Mouse (Mus musculus) kidney, embryonic 16.5 days (tissue): ENCODE data around the gene Wdr35. TPM values are rescaled to one million over a fixed set of nuclear protein-coding genes. Genes with fewer than 3 reads are reported as not detected.
"Not testable (repeated sequence)": the region's sequence is repeated elsewhere in the genome, so short reads cannot be mapped to it uniquely, and the experiment has no call there.

ENCODE experiments used
- ATAC-seq: fragments of 200-750 bp; cut with Nextera tagmentation; 2 replicates; pipeline ENCODE4 v1.8.0; 2017; ENCODE audit warnings: moderate TSS enrichment; ENCODE audit not compliant: low FRiP score, low TSS enrichment
- H3K27ac ChIP-seq: fragments of 300-500 bp; sonication (generic); 2 replicates; pipeline ENCODE4 v1.5.1; 2014; ENCODE audit warnings: low read length
- H3K27me3 ChIP-seq: fragments of 300-500 bp; sonication (generic); 2 replicates; pipeline ENCODE4 v1.6.1; 2014; ENCODE audit warnings: low read length, control low read depth, mixed read lengths; ENCODE audit not compliant: insufficient read depth
- H3K36me3 ChIP-seq: fragments of 300-500 bp; sonication (generic); 2 replicates; pipeline ENCODE4 v1.6.1; 2014; ENCODE audit warnings: low read length, control low read depth, mixed read lengths; ENCODE audit not compliant: insufficient read depth
- H3K4me1 ChIP-seq: fragments of 300-500 bp; sonication (generic); 2 replicates; pipeline ENCODE4 v1.6.1; 2014; ENCODE audit warnings: low read length, control low read depth, mixed read lengths; ENCODE audit not compliant: insufficient read depth
- H3K4me2 ChIP-seq: fragments of 300-500 bp; sonication (generic); replicated peaks from 2 replicates; pipeline ENCODE4 v1.6.1; 2014; ENCODE audit warnings: low read depth, low read length
- H3K4me3 ChIP-seq: fragments of 300-500 bp; sonication (generic); 2 replicates; pipeline ENCODE4 v1.5.1; 2014; ENCODE audit warnings: mild to moderate bottlenecking, low read length
- H3K9ac ChIP-seq: fragments of 300-500 bp; sonication (generic); replicated peaks from 2 replicates; pipeline ENCODE4 v1.6.1; 2014; ENCODE audit warnings: low read length
- H3K9me3 ChIP-seq: fragments of 300-500 bp; sonication (generic); 2 replicates; pipeline ENCODE4 v1.6.1; 2016; ENCODE audit warnings: low read length, control low read depth
- WGBS: fragments of 180-500 bp; shearing (Covaris S2); extraction: QIAGEN DNeasy Blood & Tissue Kit; methylation state at CpG from one replicate; pipeline ENCODE4 v1.1.7; 2014; 5-methylcytosine and 5-hydroxymethylcytosine counted together
- polyA plus RNA-seq: library from polyadenylated mRNA; unstranded; fragments of >200 nt; fragmentation: Nextera tagmentation; extraction: Ambion mirVana; gene quantifications from 2 replicates; pipeline ENCODE4 v1.2.1, GENCODE M21; 2015

Gene Wdr35
- polyA plus RNA-seq, 1 experiment from 2014 or later: 21.0 TPM

- no peaks in the 10 kb centered on the region for H3K9me3 ChIP-seq
- ATAC-seq: no peak
- H3K27ac ChIP-seq: no peak overlapping the region
- no peaks in the 10 kb centered on the region for H3K27me3 ChIP-seq
- H3K4me2 ChIP-seq: no peak overlapping the region
- H3K36me3 ChIP-seq: no peaks in the 10 kb centered on the region
- 91% methylated on average over 13 of the region's 13 CpGs for WGBS
- H3K9ac ChIP-seq: no peak overlapping the region
- no peaks in the 10 kb centered on the region for H3K4me1 ChIP-seq
- H3K4me3 ChIP-seq: no peak overlapping the region
Measured at GRCm38 (mm10) chr12:9024736-9025135, 51.0 kb downstream of the Wdr35 start.

- H3K4me2 ChIP-seq: no peak overlapping the region
- H3K4me3 ChIP-seq: no peak overlapping the region
- no peaks in the 10 kb centered on the region for H3K36me3 ChIP-seq
- no peaks in the 10 kb centered on the region for H3K9me3 ChIP-seq
- ATAC-seq: no peak
- no peaks in the 10 kb centered on the region for H3K4me1 ChIP-seq
- no peak overlapping the region for H3K9ac ChIP-seq
- H3K27ac ChIP-seq: no peak overlapping the region
- no peaks in the 10 kb centered on the region for H3K27me3 ChIP-seq
Measured at GRCm38 (mm10) chr12:9026843-9027242, 53.2 kb downstream of the Wdr35 start.

- WGBS: 86% methylated on average over 7 of the region's 7 CpGs
- not testable (repeated sequence) for H3K4me2 ChIP-seq, H3K27ac ChIP-seq, H3K36me3 ChIP-seq, ATAC-seq, H3K27me3 ChIP-seq, H3K4me3 ChIP-seq, H3K9ac ChIP-seq, H3K4me1 ChIP-seq, H3K9me3 ChIP-seq
Measured at GRCm38 (mm10) chr12:9028816-9029215, 55.1 kb downstream of the Wdr35 start.

GRCm38 (mm10) chr12:9029506-9029887, 55.8 kb downstream of the Wdr35 start:
- Histone ChIP-seq H3K4me1 (no peaks in the 10 kb centered on the region), H3K4me2 (peak overlapping the region; percentile 79), H3K27ac (peak overlapping the region; percentile 100), H3K9me3 (no peaks in the 10 kb centered on the region), H3K4me3 (peak overlapping the region; percentile 75), H3K9ac (peak overlapping the region; percentile 98; the same call in 1 of the 2 replicates), H3K27me3 (no peaks in the 10 kb centered on the region), H3K36me3 (no peaks in the 10 kb centered on the region)
- 52% methylated on average over 4 of the region's 4 CpGs for WGBS
- peak; percentile 50; the same call in 1 of the 2 replicates for ATAC-seq

- Histone ChIP-seq H3K36me3 (no peaks in the 10 kb centered on the region), H3K4me3 (peak within 1 kb of the TSS; percentile 75), H3K4me2 (peak within 1 kb of the TSS; percentile 79), H3K27me3 (no peaks in the 10 kb centered on the region), H3K27ac (peak within 1 kb of the TSS; percentile 100), H3K4me1 (no peaks in the 10 kb centered on the region), H3K9me3 (no peaks in the 10 kb centered on the region), H3K9ac (peak within 1 kb of the TSS; percentile 98)
- under 1% methylated on average over 69 of the region's 69 CpGs for WGBS
- ATAC-seq: peak; percentile 98
Measured at GRCm38 (mm10) chr12:9029888-9030723, 56.4 kb downstream of the Wdr35 start, which contains the start of gene Ttc32. Gene Ttc32, plus strand, starts transcription at chr12:9029997.

- H3K9ac ChIP-seq: peak overlapping the region; percentile 98
- H3K4me1 ChIP-seq: no peaks in the 10 kb centered on the region
- H3K4me3 ChIP-seq: peak overlapping the region; percentile 75
- H3K27ac ChIP-seq: no peak overlapping the region
- no peaks in the 10 kb centered on the region for H3K27me3 ChIP-seq
- H3K4me2 ChIP-seq: peak overlapping the region; percentile 79
- H3K36me3 ChIP-seq: no peaks in the 10 kb centered on the region
- H3K9me3 ChIP-seq: no peaks in the 10 kb centered on the region
- whole genome bisulfite sequencing: 51% methylated on average over 8 of the region's 8 CpGs
- no peak for ATAC-seq
Measured at GRCm38 (mm10) chr12:9031166-9031565, 57.5 kb downstream of the Wdr35 start.

- Histone ChIP-seq H3K4me1 (no peaks in the 10 kb centered on the region), H3K36me3 (no peaks in the 10 kb centered on the region), H3K27me3 (no peaks in the 10 kb centered on the region), H3K9ac (no peak overlapping the region), H3K4me3 (no peak overlapping the region), H3K4me2 (no peak overlapping the region), H3K27ac (no peak overlapping the region), H3K9me3 (no peaks in the 10 kb centered on the region)
- ATAC-seq: no peak
Measured at GRCm38 (mm10) chr12:9033140-9033539, 59.4 kb downstream of the Wdr35 start.

GRCm38 (mm10) chr12:9036409-9036808, 62.7 kb downstream of the Wdr35 start:
- no peak for ATAC-seq
- Histone ChIP-seq H3K4me2 (no peak overlapping the region), H3K9ac (no peak overlapping the region), H3K27me3 (no peaks in the 10 kb centered on the region), H3K36me3 (no peaks in the 10 kb centered on the region), H3K4me3 (no peak overlapping the region), H3K27ac (no peak overlapping the region), H3K4me1 (no peaks in the 10 kb centered on the region), H3K9me3 (no peaks in the 10 kb centered on the region)
- 77% methylated on average over 9 of the region's 9 CpGs for WGBS

GRCm38 (mm10) chr12:9040177-9040576, 66.5 kb downstream of the Wdr35 start:
- H3K4me2 ChIP-seq: no peak overlapping the region
- H3K4me1 ChIP-seq: no peaks in the 10 kb centered on the region
- no peak for ATAC-seq
- no peak overlapping the region for H3K4me3 ChIP-seq
- no peaks in the 10 kb centered on the region for H3K27me3 ChIP-seq
- peaks cover 7% of the 10 kb centered on the region for H3K36me3 ChIP-seq
- H3K27ac ChIP-seq: no peak overlapping the region
- H3K9ac ChIP-seq: no peak overlapping the region
- WGBS: 91% methylated on average over 5 of the region's 5 CpGs
- no peaks in the 10 kb centered on the region for H3K9me3 ChIP-seq

- Histone ChIP-seq H3K4me3 (no peak overlapping the region), H3K4me1 (no peaks in the 10 kb centered on the region), H3K4me2 (no peak overlapping the region), H3K27ac (no peak overlapping the region), H3K36me3 (peaks cover 7% of the 10 kb centered on the region), H3K9me3 (no peaks in the 10 kb centered on the region), H3K9ac (no peak overlapping the region), H3K27me3 (no peaks in the 10 kb centered on the region)
- ATAC-seq: no peak
- whole genome bisulfite sequencing: 71% methylated on average over 7 of the region's 7 CpGs
Measured at GRCm38 (mm10) chr12:9040686-9041085, 67.0 kb downstream of the Wdr35 start.
